Mouse (Mus musculus): ENCODE measurements at regions not wholly inside any gene's neighbourhood (a gene's known extent, or its start where the extent isn't known, plus 50 kb on each side); places are given as distances from the start of the nearest gene placed in this dataset.

DNA sequence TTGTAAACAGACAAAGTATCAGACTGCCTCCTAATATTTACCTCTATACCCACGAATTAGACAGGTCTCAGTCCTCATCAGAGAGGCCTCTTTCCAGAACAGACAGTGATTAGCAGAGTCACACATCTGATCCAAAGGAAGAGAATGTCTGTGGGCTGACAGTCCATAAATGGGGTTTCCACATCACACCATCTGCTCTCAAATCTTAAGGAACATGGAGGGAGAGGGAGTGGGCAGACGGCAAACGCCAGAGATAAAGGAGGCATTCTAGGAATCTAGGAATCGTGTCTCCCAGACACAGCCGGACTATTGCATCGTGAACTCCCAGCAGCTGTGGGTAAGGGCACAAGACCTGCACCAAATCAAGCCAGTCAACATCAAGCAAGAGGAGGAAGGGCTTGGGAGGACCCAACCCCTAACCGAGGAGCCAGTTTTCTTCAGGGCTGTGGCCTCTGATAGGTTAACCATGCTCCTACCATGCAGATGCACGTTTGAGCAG lies 219.8 kb downstream of the Setd4 start:
- Histone ChIP-seq H3K79me2 (ENCODE audit: inconsistent target) (no peaks in the 10 kb centered on the region), H3K36me3 (ENCODE audit: inconsistent target) (no peaks in the 10 kb centered on the region), H3K4me3 (ENCODE audit: inconsistent target) (no peak overlapping the region), H3K27ac (no peak overlapping the region)
- 87% methylated on average over 8 of the region's 8 CpGs for WGBS (ENCODE audit: missing documents)

DNA sequence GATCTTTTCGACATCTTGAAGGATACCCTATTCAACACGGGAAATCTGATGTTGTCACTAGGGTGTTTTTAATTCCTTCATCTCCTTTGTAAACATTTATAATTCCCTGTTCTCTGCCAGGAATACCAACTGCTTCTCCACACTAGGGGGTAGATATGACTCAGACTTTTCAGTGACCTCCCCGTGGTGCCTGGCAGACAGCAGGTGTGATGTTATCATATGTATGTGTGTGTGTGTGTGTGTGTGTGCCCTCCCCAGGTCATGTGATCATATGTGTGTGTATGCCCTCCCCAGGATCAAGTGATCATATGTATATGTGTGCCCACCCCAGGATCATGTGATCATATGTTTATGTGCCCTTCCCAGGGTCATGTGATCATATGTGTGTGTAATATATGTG lies 220.9 kb downstream of the Setd4 start:
- H3K36me3 ChIP-seq (ENCODE audit: inconsistent target), result no peaks in the 10 kb centered on the region
- H3K4me3 ChIP-seq (ENCODE audit: inconsistent target), result no peak overlapping the region
- H3K27ac ChIP-seq, result no peak overlapping the region
- 92% methylated on average over 3 of the region's 3 CpGs for WGBS (ENCODE audit: missing documents)
- H3K79me2 ChIP-seq (ENCODE audit: inconsistent target), result no peaks in the 10 kb centered on the region

DNA sequence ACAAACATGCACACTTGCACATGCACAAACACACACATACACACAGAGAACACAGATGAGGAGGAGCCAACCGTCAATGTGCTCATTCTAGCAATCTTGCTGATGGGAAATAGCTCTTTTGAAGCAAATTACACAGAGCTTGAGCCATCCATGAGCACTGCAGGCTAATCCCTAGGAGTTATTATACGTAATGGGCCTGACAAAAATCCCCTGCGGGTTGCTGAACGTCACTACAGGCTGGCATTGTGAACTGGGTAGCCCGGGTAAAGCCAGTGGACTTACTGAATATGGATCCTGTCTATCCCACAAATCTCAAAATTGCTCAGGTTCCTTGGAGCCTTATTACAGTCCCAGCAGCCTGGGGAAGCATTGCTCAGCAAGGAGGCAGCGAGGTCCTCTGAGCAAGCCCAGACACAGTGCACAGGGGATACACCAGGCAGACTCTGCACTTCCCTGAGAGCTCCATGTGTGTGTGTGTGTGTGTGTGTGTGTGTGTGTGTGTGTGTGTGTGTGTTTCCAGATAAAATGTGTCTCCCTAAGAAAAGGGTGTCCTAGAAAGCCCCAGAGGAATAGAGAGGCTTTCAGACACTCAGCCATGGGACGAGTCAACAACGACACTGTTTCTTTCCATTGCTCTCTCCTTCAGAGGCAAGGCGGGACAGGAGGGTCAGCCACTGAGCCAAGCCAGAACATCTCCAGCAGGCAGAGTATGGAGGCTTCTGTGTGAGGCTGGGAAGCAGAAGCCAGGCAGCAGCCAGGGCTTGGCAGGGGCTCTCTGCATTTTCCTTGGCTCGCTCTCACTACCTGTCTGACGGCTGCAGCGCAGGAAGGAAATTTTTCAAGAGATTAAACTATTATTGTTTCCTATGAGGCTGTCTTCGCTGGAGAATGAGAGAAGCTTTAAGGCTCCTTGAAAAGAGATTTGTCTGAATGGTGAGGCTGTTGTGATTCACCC lies 222.9 kb downstream of the Setd4 start:
- no peaks in the 10 kb centered on the region for H3K36me3 ChIP-seq (ENCODE audit: inconsistent target)
- no peak overlapping the region for H3K27ac ChIP-seq
- no peaks in the 10 kb centered on the region for H3K79me2 ChIP-seq (ENCODE audit: inconsistent target)
- 73% methylated on average over 13 of the region's 13 CpGs for WGBS (ENCODE audit: missing documents)
- H3K4me3 ChIP-seq (ENCODE audit: inconsistent target), result no peak overlapping the region

DNA sequence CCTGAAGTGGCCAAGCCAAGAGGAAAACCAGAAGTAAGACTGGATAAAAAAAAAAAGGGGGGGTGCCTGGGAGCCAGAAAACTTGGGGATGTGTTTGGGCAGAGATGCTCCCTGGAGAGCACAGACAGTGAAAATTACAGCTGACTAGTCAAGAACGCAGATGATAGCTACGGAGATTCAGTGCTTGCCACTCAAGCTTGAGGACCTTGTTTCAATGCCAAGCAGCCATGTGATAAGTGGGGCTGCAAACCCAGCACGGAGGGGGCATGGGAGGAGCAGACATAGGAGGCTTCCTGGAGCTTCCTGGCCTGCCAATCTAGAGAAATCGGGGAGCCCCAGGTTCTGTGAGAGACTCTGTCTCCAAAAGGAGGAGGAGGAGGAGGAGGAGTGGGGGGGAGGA lies 223.7 kb downstream of the Setd4 start:
- Histone ChIP-seq H3K27ac (no peak overlapping the region), H3K4me3 (ENCODE audit: inconsistent target) (no peak overlapping the region), H3K36me3 (ENCODE audit: inconsistent target) (no peaks in the 10 kb centered on the region), H3K79me2 (ENCODE audit: inconsistent target) (no peaks in the 10 kb centered on the region)
- WGBS (ENCODE audit: missing documents), result 47% methylated on average over 4 of the region's 4 CpGs

DNA sequence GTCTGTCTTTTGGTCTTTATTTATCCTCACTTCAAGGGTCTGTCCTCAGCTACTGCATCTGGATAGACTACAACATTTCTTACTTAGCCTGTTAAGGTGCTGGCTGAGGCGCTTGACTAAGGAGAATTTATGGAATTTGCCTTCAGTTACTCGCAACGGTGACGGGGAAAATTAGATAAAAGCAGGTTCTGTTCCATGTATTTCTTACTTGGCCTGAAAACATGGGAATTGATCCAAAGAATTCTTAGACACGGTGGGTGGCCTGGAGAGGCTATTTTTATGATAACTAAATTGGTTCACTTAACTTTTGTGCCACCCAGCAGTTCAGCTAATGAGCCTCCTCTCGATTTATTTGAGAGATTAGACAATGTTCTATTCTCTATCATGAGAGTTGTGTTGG lies 224.3 kb downstream of the Setd4 start:
- WGBS (ENCODE audit: missing documents), result 92% methylated on average over 6 of the region's 6 CpGs
- H3K36me3 ChIP-seq (ENCODE audit: inconsistent target), result no peaks in the 10 kb centered on the region
- H3K27ac ChIP-seq, result no peak overlapping the region
- H3K4me3 ChIP-seq (ENCODE audit: inconsistent target), result no peak overlapping the region
- H3K79me2 ChIP-seq (ENCODE audit: inconsistent target), result no peaks in the 10 kb centered on the region

DNA sequence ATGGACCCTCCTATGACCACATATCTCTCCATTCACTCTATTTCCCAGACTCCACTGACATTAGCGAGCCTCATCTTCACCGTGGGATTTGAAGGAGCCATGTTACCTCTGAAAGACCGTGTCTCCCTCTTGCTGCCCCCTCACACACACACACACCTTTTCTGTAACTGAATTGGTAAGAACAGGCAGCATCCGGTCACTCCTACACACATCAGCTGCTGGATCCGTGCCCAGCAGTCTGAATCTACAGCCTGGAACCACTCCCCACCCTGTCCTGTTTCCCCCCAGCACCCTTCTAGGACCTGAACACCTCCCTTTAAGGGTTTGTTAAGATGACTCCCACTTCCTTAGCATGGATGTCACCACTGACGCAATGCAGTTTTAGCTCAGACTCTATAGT lies 229.2 kb downstream of the Setd4 start:
- WGBS (ENCODE audit: missing documents), result 79% methylated on average over 6 of the region's 6 CpGs
- Histone ChIP-seq H3K36me3 (ENCODE audit: inconsistent target) (no peaks in the 10 kb centered on the region), H3K79me2 (ENCODE audit: inconsistent target) (no peaks in the 10 kb centered on the region), H3K27ac (no peak overlapping the region), H3K4me3 (ENCODE audit: inconsistent target) (no peak overlapping the region)

DNA sequence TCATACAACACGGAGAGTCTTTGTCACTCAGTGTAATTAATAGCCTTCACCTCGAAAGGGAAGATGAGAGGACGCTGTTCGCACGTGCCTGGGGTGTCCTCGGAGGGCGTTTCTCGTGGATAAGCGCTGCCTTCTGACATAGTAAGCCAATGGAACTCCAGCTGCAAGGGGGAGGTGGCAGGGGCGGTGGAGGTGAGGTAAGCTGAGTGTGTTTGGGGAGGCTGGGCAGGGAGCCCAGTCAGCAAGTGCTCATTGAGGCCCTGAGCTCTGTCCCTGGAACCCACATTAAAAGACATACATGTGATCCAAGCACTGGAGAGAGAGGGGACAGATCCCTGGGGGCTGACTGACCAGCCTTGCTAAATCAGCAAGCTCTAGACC lies 234.1 kb downstream of the Setd4 start:
- H3K36me3 ChIP-seq (ENCODE audit: inconsistent target), result no peaks in the 10 kb centered on the region
- H3K79me2 ChIP-seq (ENCODE audit: inconsistent target), result no peaks in the 10 kb centered on the region
- WGBS (ENCODE audit: missing documents), result 86% methylated on average over 10 of the region's 10 CpGs

DNA sequence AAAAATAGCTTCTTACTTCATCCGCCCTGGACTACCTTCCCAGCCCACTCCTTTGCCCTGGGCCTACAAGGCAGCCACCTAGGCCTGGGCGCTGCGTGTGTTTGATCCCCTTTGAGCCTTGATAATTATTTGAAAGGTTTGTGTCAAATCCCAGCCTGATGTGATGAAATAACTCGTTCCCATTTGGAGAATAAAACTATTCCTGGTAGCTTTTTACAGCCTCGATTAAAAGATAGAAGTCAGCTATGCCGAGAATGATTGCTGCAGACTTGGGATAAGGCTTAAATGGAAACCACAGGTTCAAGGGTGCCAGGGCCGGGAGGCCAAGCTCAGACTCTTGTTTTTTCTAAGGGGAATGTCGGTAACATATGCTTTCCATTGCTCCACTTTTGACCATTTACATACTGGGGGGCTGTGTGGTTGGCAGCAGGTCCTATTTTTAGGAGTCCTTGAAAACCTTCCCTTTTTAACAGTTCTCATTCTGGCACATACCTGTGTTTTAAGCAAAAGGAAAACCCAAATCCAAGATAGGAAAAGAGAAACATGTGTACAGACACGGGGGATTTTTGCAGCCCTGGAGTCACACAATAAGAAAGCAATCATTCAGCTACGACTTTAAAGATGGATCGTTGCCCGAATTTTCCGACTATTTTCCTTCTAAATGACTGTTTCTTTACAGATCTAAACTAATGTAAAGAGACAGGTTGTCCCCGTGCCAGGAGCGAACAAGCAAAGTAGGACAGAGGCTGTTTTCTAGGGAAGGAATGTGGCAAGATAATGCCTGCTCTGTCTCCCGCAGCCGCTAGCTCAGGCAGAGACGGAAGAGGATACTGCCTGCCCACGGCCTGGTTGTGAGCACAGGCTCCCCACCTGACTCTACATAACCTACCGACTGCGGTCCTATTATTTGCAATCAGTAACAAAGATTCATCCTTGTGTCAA lies 234.8 kb downstream of the Setd4 start:
- no peak overlapping the region for H3K4me3 ChIP-seq (ENCODE audit: inconsistent target)
- H3K36me3 ChIP-seq (ENCODE audit: inconsistent target), result no peaks in the 10 kb centered on the region
- 94% methylated on average over 21 of the region's 21 CpGs for WGBS (ENCODE audit: missing documents)
- no peak overlapping the region for H3K27ac ChIP-seq
- no peaks in the 10 kb centered on the region for H3K79me2 ChIP-seq (ENCODE audit: inconsistent target)

More for the DNA sequence above, 234.1 kb downstream of the Setd4 start:
- Histone ChIP-seq H3K27ac (no peak overlapping the region), H3K4me3 (ENCODE audit: inconsistent target) (no peak overlapping the region)

DNA sequence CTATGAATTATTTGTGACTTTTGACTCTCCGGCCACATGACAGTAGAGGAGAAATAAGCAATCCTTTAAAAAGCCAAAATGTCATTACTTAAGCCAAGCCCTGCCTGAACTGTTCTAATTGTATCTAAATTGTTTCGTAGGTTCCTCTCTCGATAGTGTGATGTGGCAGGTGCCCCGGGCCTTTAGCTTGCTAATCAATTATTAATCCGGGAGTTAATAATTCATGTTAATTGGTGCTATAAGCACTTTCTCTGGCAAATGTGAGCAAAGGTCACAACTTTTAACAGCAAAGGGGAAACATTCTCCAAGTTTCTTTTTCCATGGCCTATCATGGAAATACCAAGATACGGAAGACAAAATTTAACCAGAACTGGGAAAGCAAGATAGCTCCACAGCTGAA lies 235.9 kb downstream of the Setd4 start:
- WGBS (ENCODE audit: missing documents), result 96% methylated on average over 6 of the region's 6 CpGs
- H3K4me3 ChIP-seq (ENCODE audit: inconsistent target), result no peak overlapping the region
- no peaks in the 10 kb centered on the region for H3K36me3 ChIP-seq (ENCODE audit: inconsistent target)
- no peak overlapping the region for H3K27ac ChIP-seq
- H3K79me2 ChIP-seq (ENCODE audit: inconsistent target), result no peaks in the 10 kb centered on the region

DNA sequence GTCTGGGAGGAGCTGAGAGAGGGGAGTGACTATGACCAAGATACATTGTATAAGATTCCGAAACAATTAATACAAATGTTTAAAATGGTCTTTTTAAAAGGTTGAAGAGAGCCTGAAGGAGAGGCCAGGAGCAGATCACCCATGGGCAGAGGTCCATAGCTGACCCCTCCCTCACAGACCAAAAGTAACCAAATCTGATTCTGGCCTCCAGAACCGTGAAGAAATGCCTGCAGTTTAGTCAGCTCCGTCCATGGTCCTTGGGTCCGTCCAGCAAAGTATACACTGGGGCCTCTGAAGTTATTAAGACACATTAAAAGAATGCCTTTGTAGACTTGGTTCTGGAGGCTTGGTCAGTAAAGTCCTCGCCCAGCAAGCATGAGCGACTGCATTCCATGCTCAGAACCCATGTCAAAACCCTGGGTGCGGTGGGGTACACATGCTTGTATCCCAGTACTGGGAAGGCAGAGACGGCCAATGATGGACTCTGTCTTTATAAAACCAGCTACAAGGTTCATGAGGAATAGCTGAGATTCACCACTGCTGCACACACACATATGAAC lies 236.5 kb downstream of the Setd4 start:
- Histone ChIP-seq H3K4me3 (ENCODE audit: inconsistent target) (no peak overlapping the region), H3K79me2 (ENCODE audit: inconsistent target) (no peaks in the 10 kb centered on the region), H3K36me3 (ENCODE audit: inconsistent target) (no peaks in the 10 kb centered on the region), H3K27ac (no peak overlapping the region)
- 92% methylated on average over 8 of the region's 8 CpGs for WGBS (ENCODE audit: missing documents)

DNA sequence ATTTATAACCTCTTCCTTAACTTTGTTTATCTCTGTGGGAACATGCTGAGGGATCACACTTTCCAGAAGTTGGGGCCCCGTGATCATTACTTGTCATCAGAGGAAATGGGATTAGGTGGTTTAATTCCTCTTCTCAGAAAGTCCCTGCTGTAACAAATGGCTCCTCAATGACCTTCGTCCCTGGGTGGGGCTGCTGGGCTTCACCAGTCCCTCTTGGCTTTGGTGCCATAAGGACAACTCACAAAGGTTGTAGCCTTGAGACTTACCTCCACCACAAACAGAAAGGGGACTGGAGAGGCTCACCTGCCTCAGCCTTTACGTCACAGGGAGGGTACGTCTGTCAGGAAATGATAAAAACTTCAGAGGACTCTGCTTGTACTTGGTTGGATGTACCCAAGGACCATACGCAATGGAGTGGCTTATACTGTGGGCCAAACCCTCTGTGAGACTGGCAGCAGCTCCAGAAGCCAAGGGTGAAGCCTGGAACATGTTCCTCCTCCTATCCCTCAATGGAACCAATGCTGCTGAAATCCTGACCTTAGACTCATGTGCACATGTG lies 237.4 kb downstream of the Setd4 start:
- 73% methylated on average over 5 of the region's 5 CpGs for WGBS (ENCODE audit: missing documents)
- Histone ChIP-seq H3K79me2 (ENCODE audit: inconsistent target) (no peaks in the 10 kb centered on the region), H3K27ac (no peak overlapping the region), H3K36me3 (ENCODE audit: inconsistent target) (no peaks in the 10 kb centered on the region), H3K4me3 (ENCODE audit: inconsistent target) (no peak overlapping the region)

DNA sequence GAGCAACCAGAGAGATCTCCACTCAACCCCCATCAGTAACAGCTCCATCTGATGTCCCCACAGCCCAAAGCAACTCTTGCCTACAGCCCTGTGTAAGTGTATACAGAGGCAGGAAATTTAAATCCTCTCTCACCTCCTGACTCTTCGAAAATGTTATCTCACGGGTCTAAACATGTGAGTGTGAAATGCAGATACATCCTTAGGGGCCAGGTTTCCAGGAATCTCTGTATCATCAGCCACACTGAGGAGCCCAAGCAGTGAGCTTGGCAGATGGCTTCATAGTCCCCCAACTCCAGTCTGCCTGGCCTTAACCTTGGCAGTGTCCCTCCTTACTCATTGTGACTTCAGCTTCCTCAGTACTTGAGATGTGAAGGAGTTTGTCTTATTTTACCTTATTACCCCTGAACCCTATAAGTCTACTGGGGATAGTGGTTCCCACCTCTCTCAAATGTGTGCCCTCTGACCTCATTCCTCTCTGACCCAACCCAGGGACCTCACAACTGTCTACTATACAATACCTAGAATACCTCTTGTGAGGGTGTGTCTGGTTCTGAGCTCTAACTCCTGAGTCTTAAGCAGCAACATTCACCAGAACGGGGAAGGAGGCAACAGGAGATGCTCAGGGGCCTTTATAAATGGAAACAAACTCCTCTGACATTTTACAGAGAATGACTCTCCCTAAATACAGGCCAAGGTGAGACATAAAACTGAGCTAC lies 238.5 kb downstream of the Setd4 start:
- no peaks in the 10 kb centered on the region for H3K79me2 ChIP-seq (ENCODE audit: inconsistent target)
- no peaks in the 10 kb centered on the region for H3K36me3 ChIP-seq (ENCODE audit: inconsistent target)
- no peak overlapping the region for H3K4me3 ChIP-seq (ENCODE audit: inconsistent target)
- WGBS (ENCODE audit: missing documents), result 79% methylated on average over 3 of the region's 3 CpGs
- H3K27ac ChIP-seq, result no peak overlapping the region

DNA sequence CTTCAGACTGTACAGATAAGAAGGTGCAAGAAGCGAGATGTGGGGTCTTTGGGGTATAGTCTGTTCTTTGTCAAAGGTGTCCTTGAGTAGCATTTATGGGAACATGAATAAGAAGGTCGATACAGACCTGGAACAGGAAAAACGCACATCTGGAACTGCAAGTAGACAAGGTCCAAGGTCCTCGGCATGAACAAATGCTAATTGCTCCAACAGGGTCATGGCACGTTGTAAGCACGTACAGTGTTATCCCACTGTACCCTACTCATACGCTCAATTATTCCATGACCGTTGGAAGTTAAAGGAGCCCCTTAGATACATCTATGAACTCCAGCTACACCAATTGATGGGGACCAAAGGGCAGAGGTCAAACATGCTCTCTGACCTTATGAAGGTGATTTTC lies 244.1 kb downstream of the Setd4 start:
- H3K4me3 ChIP-seq (ENCODE audit: inconsistent target), result no peak overlapping the region
- H3K36me3 ChIP-seq (ENCODE audit: inconsistent target), result no peaks in the 10 kb centered on the region
- WGBS (ENCODE audit: missing documents), result 95% methylated on average over 8 of the region's 8 CpGs
- no peak overlapping the region for H3K27ac ChIP-seq
- no peaks in the 10 kb centered on the region for H3K79me2 ChIP-seq (ENCODE audit: inconsistent target)

DNA sequence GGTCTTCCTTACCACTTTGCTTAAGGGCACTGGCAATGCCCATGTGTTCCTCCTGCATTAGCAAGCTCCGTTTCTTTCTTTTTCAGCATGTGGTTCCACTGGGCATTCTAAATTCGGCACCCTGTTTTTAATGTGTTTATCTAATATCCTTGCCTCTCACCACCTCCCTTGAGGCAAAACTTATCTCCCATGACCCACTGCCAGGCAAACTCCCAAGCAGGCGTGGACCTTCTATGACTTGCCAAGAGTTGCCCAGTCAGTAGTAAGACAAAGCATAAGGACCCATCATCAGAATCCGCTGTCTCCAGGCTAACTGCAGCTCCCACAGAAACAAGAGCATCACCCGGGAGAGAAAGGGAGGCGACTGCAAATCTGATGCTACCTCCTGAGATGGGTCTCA lies 245.2 kb downstream of the Setd4 start:
- no peak overlapping the region for H3K27ac ChIP-seq
- 98% methylated on average over 6 of the region's 6 CpGs for WGBS (ENCODE audit: missing documents)
- H3K79me2 ChIP-seq (ENCODE audit: inconsistent target), result no peaks in the 10 kb centered on the region
- no peaks in the 10 kb centered on the region for H3K36me3 ChIP-seq (ENCODE audit: inconsistent target)
- no peak overlapping the region for H3K4me3 ChIP-seq (ENCODE audit: inconsistent target)
